Mouse (Mus musculus): ENCODE results near the gene Brpf1. TPM values are rescaled to one million over a fixed set of nuclear protein-coding genes. Genes with fewer than 3 reads are reported as not detected.

The Brpf1 gene
- total RNA-seq, 2 experiments from 2014 or later, result 26.4 to 28.9 TPM

DNA sequence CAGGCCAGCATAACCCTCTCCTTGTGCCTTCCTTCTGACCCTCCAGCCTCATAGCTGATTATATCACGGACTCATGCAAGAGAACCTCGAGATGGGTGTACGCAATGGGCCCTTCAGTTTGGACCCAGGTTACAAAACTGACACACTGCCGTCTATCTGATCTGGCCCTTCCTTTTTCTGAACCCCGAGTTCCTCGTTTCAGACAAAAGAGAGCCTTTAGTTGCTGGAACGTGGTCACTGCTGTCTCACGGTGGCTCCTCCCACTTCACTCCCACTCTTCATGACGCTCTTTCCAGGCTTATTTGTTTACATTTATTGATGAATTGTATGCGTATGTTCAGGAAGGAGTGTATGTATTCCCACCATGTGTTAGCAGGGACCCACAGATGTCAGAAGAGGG, 44.7 kb downstream of the Brpf1 start:
- DNase-seq (ENCODE audit: low spot score in 2 of 2), result no peak

- DNase-seq (ENCODE audit: low spot score in 2 of 2), result no peak
Measured at GRCm38 (mm10) chr6:113352820-113353219, 45.9 kb downstream of the Brpf1 start.

- no peak for DNase-seq (ENCODE audit: low spot score in 2 of 2)
Measured at GRCm38 (mm10) chr6:113353696-113354095, 46.8 kb downstream of the Brpf1 start.

DNA sequence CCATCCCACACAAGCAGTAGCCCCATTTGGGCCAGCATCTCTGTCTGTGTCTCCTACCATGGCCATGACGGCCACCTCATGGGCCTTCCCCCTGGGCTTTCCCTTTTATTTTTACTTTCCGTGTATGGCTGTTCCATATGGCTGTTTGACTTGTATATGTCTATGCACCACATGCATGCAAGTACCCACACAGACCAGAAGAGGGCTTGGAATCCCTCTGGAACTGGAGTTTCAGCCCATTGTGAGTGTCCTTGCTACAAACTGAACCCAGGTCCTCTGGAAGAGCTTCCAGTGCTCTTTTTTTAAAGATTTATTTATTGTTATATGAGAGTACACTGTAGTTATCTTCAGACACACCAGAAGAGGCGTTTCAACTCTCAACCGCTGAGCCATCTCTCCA, 54.5 kb downstream of the Brpf1 start:
- no peak for DNase-seq (ENCODE audit: low spot score in 2 of 2)

DNA sequence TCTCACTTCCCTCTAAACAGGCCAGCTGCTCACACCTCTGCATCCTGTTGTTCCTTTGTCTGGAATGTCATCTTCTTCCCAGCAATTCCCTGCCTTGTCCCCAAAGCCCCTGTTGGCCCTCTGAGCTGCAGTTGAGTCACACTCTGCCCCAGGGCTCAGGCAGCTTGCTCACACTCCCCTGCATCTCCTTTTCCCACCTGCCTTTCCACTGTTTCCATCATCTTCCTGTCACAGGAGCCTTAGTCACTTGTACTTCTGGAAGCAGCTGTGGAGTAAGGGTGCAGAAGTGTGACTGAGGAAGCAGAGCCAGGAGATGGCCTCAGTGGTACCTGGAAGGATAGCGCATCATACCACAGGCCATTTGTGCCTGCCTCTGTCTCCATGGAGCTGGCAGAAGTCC, 55.3 kb downstream of the Brpf1 start:
- no peak for DNase-seq (ENCODE audit: low spot score in 2 of 2)

GRCm38 (mm10) chr6:113364518-113365135, 57.7 kb downstream of the Brpf1 start:
- DNase-seq (ENCODE audit: low spot score in 2 of 2), result no peak

DNA sequence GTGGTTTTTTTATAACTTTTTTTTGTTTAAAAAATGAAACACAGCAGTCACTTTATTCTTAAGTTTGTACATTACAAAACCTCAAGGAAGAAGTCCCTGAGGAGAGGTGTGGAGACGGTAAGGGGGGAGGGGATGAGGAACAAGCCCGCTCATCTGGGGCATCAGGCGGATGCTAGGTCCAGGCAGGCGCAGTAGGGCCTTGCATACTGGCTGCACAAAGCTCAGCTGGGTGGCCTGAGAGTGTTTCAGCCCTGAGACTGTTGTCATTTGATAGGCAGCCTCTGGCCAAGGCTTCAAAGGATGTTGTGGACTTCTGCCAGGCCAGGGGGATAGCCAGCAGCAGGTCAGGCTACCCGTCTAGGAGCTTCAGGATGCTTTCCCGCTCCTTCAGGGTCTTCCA, 59.7 kb downstream of the Brpf1 start:
- no peak for DNase-seq (ENCODE audit: low spot score in 2 of 2)

- DNase-seq (ENCODE audit: low spot score in 2 of 2), result no peak
Measured at GRCm38 (mm10) chr6:113367574-113367973, 60.6 kb downstream of the Brpf1 start.

- DNase-seq (ENCODE audit: low spot score in 2 of 2), result no peak
Measured at GRCm38 (mm10) chr6:113368124-113368523, 61.2 kb downstream of the Brpf1 start.

DNA sequence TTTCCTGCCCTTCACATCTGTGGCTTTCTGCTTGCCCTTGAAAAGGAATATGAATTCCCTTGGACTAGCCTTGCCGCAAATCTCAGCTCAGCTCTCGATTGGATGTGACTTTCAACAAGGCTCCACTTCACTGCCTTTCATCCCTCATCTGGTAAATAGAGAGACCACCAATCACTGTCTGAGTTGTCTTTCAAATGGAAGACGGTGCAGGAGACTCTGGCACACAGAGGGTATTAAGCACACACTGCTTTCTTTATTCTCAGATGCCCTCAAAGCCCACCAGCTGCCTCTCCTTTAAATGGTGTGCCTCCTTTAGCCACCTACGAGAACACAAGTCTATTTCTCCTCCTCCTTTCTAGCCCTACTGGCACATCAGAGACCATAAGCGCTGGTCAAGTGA, 61.6 kb downstream of the Brpf1 start:
- no peak for DNase-seq (ENCODE audit: low spot score in 2 of 2)

DNA sequence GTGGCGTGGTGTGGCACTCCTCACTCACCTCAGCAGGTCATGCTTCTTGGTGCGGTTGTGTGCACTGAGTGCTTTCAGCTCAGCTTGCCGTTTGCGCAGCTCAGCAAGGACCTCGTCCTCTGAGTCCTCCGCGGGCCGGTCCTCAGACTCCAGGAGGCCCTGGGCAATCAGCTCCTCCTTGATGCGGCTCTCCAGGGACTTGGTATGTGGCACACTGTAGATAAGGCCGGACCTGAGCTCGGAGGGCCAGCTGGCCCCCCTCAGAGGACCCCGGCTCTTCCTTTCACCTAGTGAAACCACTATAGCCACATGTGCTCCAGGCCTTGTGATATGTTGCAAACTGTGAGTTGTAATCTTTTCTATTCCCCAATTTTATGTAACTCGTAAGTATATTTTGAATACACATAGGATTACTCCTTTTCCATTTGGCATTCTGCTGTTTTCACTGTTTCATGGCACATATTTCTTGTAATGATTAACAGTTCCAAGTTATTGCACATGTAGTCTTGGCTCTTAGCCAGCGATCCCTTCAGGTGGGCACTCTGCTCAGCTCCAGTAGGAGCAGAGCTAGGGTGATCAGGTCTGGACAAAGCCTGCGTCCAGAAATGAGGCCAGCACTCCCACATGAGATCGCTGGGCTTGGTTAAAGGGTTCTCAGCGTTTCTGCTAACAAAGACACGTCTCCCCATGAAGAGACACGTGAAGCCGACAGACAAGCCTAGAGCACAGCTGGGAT, 63.4 kb downstream of the Brpf1 start:
- no peak for DNase-seq (ENCODE audit: low spot score in 2 of 2)

DNA sequence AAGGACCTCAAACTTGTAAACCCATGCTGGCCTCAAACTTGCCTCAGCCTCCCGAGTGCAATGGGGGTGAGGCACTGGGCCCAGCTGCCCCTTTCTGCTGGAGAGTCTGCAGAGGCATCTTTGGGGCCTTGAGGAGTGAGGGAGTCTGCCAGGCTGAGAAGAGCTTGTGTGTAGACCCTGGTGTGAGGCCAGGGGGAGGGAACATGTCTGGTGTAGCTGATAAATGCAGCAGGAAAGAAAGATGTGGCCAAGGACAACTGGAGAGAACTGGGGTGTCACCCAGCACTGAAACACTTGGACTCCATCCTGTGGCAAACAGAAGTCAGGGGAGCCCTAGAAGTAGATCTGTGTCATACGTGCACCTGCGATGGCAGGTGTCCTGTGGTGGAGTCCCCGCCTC, 66.6 kb downstream of the Brpf1 start:
- no peak for DNase-seq (ENCODE audit: low spot score in 2 of 2)

Other genes starting within 250 kb of the Brpf1 start
- 100 to 1,000 TPM; 116 to 125 TPM for gene Setd5, start 229.8 kb upstream of the Brpf1 start, total RNA-seq (2021)
- gene Lhfpl4, start 111.8 kb upstream of the Brpf1 start, total RNA-seq (2021), result 10 to 100 TPM; 86.6 to 91.8 TPM
- 10 to 100 TPM; 17.6 to 19.0 TPM for gene Mtmr14, start 69.3 kb upstream of the Brpf1 start, total RNA-seq (2021)
- 10 to 100 TPM; 14.3 to 21.8 TPM for gene Cpne9, start 24.8 kb upstream of the Brpf1 start, total RNA-seq (2021)
- 1 to 10 TPM; 7.0 to 7.2 TPM for gene Ogg1, start 19.8 kb downstream of the Brpf1 start, total RNA-seq (2021)
- gene Camk1, start 36.8 kb downstream of the Brpf1 start, total RNA-seq (2021), result 10 to 100 TPM; 49.3 to 50.2 TPM
- gene Tada3, start 70.7 kb downstream of the Brpf1 start, total RNA-seq (2021), result 10 to 100 TPM; 53.4 to 54.9 TPM
- 100 to 1,000 TPM; 348 to 363 TPM for gene Arpc4, start 71.0 kb downstream of the Brpf1 start, total RNA-seq (2021)
- gene Ttll3, start 82.1 kb downstream of the Brpf1 start, total RNA-seq (2021), result 10 to 100 TPM; 11.7 to 13.7 TPM
- gene Rpusd3, start 112.2 kb downstream of the Brpf1 start, total RNA-seq (2021), result 10 to 100 TPM; 24.7 to 28.7 TPM
- gene Cidec, start 128.6 kb downstream of the Brpf1 start, total RNA-seq (2021), result not detected
- 10 to 100 TPM; 45.6 to 53.3 TPM for gene Jagn1, start 135.4 kb downstream of the Brpf1 start, total RNA-seq (2021)
- under 1 TPM; 0.36 to 0.81 TPM for gene Il17re, start 151.3 kb downstream of the Brpf1 start, total RNA-seq (2021)
- gene Il17rc, start 164.3 kb downstream of the Brpf1 start, total RNA-seq (2021), result 1 to 10 TPM; 3.4 to 3.8 TPM
- gene Creld1, start 176.2 kb downstream of the Brpf1 start, total RNA-seq (2021), result 100 to 1,000 TPM in 1 of 2 experiments, 10 to 100 TPM in 1; 99.5 to 101 TPM
- gene Prrt3, start 194.8 kb downstream of the Brpf1 start, total RNA-seq (2021), result 10 to 100 TPM; 45.8 to 48.1 TPM
- gene Emc3, start 224.5 kb downstream of the Brpf1 start, total RNA-seq (2021), result 10 to 100 TPM; 79.0 to 80.5 TPM
- gene Fancd2, start 224.5 kb downstream of the Brpf1 start, total RNA-seq (2021), result 1 to 10 TPM; 2.5 to 4.1 TPM